Mouse (Mus musculus): ENCODE results near the gene Itprip.

Itprip gene

DNA sequence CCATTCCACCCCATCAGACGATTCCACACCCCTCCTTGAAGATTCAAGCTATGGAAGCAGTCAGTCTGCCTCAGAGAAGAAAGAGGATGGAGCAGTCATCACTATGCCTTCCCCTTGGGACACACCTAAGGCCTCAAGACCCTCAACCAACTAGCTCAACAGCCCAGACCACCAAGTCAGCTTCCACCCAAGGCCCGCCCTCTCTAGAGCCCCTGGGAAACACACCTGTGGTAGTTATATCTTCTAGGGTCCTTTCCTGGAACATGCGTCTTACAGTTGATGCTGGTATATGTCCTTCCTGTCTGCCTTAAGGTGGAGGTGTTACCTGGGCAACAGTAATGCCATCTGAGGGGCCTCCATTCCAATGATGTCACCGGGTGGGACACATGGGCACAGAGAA is 4.9 kb downstream of the Itprip start:
- no peak for DNase-seq (ENCODE audit: low spot score in 2 of 2)

DNA sequence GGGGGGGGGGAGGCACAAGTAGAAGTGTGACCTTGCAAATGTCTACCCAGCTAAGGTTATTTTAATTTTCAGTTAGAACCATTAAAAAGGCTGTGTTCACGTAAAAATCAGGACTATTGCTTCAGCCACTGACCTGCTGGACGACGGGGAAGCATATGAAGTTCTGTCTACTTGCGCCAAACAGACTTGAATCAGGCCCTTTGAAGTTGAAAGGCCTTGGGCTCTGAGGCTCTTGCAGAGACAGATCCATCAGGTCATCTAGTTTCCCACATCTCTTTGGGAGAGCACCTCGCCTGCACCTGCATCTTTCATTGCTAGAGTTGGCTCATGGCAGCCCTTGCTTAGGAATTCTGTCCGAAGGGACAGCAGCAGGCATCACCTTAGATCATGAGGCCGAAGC is 5.8 kb downstream of the Itprip start:
- no peak for DNase-seq (ENCODE audit: low spot score in 2 of 2)

DNA sequence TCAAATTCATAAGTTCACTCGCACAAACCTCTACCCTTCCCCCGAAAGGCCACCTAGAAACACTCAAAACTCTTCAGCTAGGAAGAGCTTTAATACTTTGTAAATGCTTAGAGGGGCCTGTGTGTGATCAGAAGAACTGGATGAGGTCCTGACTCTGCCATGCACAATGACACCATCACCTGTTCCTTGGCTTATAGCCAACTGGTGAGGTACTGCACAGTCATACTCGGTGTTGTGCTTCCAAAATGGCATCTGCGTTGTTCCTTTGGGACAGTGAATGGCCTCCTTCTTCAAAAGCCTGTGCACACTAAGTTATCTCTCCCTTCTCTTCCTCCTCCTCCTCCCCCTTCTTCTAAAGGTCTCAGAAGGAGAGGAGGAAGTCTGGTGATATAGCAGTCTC is 8.3 kb downstream of the Itprip start:
- DNase-seq (ENCODE audit: low spot score in 2 of 2): no peak

DNA sequence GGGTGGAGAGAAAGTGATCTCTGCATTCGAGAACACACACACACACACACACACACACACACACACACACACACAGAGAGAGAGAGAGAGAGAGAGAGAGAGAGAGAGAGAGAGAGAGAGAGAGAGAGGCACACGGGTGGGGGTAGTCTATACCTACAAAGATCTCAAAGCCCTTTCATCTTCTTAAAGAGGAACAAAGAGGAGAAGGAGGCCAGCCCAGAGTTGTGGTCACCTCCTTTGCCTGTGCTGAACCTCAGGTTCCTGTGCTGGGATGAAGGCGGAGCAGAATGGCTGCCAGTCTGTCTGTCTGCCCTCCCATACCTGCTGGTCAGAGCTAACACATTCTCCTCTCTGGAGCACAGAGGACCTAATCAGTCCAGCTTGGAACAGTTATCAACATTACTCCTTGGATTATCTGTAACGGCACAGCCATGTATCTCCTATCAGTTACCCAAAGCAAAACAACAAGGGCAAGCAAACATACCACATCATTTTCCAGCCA is 8.9 kb downstream of the Itprip start:
- no peak for DNase-seq (ENCODE audit: low spot score in 2 of 2)

DNA sequence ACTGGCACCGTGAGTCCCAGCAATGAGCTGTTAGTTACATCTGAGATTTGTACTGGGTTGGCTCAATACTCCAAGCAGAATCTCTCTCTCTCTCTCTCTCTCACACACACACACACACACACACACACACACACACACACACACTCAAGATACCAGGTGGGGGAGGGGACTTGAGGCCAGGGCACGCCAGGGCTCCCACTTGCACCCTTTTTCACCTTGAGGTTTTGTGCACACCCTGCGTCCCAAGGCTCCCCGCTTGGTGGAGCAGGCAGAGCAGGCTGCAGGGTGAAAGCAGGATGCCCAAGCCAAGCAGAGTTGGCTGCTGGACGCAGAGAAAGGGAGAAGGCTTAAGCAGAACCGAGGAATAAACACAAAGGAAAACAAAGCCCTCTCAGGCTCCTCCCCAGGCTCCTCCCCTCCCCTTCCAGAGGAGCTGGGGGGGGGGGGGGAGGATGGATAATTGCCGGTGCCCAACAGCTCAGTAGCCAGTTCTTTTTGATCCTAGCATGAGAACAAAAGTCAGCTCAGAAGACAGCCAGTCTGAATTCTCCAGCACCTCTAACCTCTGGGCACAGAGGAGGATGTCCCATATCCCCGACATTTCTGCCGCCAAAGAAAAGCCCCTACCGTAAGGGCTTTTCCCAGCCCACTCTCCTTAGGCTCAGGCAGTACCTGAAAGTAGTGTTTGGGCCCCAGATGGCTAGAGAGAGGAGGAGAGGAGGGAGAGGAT is 9.5 kb downstream of the Itprip start:
- no peak for DNase-seq (ENCODE audit: low spot score in 2 of 2)

DNA sequence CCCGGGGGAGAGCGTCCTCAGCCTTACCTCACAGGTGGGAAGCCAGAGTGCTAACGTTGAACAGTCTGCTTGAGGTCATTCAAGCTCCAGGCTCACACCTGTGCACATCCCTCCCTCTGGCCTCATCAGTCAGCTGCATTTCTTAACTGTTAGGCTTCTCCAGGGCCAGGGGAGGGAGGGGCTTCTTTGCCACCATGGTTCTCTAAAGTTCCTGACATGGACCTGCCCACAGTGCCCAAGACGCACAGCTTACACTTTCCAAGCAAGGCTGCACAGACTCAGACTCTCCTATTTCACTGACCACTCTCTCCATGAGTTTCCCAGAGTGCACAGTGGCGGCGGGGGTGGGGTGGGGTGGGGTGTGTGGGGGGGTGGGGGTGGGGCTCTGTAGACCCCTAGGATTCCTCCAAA is 10.1 kb downstream of the Itprip start:
- DNase-seq (ENCODE audit: low spot score in 2 of 2): no peak

DNA sequence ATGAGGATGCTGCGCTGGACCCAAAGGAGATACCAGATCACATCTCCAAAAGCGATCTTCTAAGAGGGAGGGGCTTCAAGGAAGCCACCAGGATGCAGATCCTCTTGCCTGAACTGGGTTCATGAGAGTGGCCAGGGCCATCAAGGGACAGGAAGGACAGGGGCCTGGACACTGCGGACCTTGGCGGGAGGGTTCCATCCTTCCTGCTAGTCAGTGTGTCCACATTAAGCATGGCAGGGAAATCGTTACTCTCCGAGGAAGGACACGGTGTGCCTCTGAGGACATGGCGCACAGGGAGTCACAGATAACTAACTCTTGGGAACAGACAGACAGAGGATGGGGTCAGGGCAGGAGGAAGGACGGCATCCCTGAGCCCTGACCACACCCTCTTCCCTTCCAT is 11.5 kb downstream of the Itprip start:
- no peak for DNase-seq (ENCODE audit: low spot score in 2 of 2)

DNA sequence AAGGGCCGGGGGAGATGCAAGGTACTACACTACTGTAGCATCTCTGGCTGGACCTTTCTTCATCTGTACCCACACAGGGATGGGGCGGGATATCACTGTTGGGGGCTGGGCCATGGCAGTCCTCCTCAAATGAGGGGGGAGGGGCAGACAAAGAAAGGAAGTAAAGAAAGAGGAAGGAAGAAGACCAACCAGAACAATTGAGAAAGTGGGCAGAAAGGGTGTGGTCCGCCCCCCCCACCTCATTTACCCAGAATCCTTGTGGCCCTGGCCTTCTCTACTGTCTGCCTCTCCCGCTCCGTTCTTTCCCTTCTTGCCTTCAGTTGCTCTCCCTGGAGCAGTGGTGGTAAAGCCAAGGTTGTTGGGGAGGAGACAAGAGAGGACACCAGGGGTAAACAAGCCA is 13.5 kb downstream of the Itprip start:
- DNase-seq (ENCODE audit: low spot score in 2 of 2): no peak

DNA sequence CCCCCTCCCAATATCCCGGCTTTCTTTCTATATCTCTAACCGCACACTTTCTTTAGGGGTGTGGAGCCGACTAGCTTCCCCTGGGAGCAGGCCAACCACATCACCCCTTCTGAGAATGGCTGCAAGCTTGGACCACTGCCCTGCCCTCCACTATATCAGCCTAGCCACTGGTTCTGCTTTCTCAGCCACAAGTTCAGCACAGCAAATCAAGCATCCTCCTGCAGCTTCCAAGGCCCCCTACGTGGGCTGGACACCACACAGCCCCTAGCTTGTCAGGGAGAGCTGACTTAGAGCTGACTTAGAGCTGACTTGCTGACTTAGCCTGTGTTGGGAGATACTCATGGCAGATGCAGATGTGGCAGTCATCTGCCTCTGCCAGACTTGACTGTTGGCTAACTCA is 14.0 kb downstream of the Itprip start:
- DNase-seq (ENCODE audit: low spot score in 2 of 2): no peak

DNA sequence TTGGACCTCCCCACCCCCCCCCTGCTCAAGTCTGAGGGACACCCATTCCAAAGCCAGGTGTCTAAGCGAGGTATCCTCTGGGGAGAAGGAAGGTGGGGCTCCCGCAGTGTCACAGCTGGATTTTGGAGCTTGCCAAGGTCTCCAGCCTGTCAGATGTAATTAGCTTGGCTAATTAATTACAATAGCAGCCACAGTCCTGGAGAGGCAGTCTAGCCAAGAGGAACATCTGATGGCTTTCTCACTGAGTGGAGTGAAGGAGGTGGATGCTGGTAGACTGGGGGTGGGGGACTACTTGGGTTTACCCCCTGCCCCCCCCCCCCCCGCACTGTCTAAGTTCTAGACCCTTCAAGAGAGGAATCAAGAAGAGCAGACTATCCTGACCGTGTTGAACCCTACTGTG is 15.4 kb downstream of the Itprip start:
- no peak for DNase-seq (ENCODE audit: low spot score in 2 of 2)

DNA sequence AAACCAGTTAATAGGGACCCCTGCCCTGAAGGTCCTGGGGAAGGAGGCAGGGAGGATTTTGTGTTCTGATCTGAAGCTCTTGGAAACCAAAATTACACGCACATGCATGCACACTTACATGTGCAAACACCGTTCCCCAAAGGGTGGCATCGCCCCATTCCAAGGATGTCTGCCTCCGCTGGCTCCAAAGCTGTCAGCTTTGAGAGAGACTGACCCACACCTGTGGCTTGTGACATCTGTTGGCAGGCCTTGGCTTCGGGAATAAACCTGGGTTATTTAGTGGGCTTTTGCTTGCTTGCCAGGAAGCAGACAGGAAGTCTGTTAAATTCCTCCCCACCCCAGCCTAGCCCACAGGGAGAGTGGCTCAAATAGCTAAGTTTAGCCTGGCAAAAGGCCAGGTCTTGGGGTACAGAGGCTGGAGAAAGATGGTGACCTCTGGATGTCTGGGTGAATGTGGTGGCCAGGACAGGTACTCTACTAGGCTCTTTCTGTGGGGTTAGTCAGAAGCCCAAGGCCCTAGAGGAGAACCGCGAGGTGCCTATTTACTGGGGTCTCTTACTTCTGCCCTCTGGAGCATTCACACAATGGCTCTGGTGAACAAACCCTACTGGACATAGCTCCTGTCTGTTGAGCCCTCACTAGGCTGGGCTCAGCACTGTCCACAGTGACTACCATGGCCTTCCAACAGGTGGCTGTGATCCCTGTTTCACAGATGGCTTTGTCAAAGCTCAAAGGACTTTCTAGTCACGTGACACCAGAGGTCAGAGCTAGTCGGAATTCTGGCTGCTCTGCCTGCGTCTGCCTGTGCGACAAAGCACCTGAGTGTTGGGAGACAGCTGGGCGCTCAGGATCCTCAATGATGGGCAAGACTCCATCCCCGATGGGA is 16.5 kb downstream of the Itprip start:
- DNase-seq (ENCODE audit: low spot score in 2 of 2): no peak

DNA sequence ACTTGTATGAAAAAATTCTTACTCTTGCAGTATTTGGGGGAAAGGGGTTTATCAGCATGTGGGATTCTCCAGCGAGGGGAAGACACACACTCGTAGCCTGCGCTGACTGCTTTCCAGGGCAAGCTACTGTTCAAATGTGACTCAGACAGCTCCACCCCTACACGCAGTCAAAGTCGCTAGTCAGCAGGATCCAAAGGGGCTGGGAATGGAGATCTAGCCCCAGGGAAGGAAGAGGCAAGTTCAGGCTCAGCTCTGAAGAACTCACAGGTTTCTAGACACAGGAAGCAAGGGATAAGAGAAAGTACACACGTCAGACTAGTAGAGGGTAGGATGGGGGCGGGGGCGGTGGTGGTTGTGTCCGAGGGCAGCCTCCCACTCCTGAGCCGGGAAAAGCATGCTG is 18.5 kb downstream of the Itprip start:
- DNase-seq (ENCODE audit: low spot score in 2 of 2): no peak

DNA sequence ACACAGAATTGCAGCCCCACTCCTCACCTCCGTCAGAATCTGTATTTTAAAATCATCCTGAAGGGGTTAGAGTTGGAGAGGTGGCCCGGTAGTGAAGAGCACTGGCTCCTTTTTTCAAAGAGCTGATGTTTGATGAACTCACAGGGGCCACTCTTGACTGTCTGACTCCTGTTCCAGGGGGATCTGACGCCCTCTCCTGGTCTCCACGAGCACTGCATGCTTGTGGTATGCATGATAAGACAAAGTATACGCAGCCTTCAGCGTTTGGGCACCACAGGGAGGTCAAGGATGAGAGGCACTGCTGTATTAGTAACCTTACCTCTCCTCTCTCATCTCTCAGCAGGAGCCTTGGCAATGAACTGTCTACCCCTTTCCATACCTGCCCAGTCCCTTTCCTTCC is 19.1 kb downstream of the Itprip start:
- no peak for DNase-seq (ENCODE audit: low spot score in 2 of 2)

DNA sequence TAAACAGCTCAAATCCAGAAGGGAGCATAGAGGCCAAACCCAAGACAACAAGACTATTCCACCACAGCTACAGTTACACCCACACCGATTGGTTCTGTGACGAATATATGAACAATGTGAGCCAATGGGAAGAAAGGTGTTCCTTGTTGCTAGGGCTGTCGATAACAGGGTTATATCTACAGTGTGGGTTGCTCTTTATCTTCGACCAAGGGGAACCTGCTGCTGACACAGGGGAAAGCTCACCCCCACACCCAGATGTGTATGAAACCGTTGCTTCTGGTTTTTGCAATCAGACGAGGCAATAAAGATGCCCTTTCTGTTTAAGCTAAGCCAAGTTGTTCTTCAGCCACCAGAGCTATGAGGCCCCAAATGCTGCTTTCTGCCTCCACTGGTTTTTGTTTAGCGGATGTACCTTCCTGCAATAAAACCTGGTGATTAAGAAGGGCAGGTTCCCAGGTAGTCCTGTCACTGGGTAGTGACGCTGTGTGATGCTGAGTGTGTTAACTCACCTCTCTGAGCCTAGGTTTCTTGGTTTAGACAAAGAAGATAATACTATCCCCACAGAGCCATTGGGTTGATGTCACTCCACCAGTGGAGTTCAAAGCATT is 20.5 kb downstream of the Itprip start:
- DNase-seq (ENCODE audit: low spot score in 2 of 2): no peak

DNA sequence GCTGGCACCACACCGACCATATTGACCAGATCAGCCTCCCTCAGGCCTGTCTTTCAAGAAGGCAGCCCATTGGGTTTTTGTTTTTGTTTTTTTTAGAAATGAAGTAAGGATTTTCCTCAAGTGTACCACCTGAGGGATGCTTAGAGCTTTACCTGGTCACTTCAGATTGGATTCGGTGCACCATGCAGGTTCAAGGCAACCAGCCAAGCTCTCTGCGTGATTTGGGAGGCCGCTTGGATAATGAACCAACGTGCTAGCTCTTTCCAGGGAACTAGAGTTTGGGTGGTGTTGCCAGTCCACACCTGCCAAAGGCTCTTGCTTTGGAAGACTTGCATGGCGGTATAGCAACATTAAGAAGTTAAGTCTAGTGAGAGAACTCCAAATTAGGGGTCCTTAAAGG is 26.0 kb downstream of the Itprip start:
- DNase-seq (ENCODE audit: low spot score in 2 of 2): no peak

DNA sequence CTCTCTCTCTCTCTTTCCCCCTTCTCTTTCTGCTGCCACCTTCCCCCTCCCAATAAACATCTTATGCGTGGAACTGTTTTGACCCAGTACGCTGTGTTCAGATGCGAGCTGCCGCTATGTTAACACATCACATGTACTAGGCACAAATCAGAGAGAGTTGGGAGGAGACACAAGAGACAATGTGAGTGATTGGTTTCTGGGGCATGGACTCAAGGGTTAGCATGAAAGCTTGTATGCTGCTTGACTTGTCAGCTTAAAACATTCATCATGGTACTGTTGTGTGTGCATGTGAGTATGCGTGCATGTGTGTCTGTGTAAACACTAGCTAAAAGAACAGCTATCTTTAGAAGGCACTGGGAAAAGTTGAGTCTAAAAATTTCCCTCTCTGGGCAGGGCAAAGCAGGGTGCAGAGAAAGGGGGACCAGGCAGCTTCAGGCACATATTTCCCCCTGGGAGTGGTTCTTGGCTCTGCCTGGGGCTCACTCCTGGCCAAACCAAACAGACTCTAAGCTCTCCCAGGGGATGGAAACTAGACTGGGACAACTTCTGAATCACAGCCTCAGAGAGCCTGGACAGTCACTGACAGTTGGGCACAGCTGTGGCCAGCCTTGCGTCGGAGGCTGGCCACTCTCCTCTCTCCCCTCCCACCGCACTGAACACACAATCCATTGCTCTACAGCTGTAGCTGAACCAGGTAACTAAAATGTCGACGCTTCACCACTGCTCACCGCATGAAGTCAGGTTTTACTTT is 27.4 kb downstream of the Itprip start:
- no peak for DNase-seq (ENCODE audit: low spot score in 2 of 2)

DNA sequence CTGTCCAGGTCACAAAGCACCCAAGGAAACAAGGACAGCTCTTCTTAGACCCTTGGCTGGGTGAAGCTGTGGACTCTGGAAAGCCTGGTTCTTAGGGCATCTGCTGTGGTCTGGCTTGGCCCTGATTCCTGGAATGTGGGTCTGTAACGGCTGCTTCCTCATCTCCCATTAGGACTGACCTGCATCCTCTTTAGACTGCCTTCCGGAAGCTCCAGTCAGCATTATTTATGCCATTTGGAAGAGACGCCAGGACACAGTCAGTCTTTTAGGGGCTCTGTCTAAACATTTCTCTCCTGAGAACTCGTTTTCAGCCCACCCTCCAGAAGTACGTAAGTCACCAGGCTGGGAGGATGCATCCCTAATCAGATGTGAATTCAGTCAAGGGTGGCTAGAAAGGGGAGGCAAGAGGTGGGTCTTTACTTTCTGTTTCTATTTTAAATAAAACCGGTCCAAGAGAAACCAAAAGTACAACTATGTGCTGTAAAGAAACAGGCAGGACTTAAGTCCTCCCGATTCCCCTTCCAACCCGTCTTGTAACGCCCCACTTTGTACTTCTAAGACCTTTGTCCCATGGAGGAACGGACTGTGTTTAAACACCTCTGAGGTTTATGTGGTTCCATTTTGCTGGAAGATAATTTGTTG is 28.5 kb downstream of the Itprip start:
- DNase-seq (ENCODE audit: low spot score in 2 of 2): no peak

DNA sequence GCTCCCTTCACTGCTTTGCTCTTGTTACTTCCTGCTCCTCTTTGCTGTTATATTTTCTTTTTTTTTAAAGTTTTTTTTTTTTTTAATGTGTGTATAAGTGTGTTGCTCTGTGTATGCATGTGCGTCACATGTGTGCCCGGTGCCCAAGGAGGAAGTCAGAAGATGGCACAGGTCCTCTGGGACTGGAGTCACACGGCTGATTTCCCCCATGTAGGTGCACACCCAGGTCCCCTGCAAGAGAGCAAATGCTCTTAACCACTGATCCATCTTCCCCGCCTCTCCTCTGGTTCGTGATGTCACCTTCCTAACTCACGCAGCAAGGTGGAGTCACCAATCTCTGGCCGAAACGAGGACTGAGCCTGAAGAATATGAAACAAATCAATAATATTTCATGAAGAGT is 31.1 kb downstream of the Itprip start:
- DNase-seq (ENCODE audit: low spot score in 2 of 2): no peak

DNA sequence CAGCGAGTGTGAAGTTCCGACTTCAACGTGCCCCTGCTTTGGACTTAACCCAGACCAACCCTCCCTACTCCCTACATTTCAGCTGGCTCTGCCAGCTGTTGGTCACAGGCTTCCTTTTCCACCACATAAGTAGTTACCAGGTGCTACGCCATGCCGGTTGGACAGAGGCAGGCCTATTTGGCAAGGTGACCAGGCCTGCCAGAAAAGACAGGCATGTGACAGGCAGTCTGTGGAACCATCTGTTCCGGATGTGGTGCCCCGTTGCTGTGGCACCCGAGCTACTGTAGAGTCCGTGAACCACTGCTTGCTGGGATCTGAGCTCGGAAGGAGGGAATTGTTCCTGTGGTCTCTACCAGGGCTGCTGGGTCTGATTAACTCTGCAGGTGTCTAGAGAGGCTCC is 31.7 kb downstream of the Itprip start:
- DNase-seq (ENCODE audit: low spot score in 2 of 2): no peak

DNA sequence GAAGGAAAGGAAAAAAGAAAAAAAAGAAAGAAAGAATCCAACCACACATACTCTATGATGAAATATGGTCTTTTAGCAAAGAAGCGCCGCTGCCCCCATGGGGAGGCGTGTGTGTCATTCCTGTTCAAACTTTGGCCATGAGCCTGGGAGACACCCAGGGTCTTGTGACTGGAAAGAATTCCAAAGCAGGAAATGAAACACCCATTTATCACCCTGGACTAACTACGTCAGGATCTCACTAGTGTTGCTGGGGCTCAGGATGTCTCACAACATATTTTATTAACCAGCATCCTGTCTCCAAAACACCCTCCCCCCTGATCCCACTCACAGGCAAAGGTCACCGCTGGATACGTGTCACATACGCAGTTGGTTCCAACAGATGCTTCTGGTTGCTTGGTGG is 32.5 kb downstream of the Itprip start:
- no peak for DNase-seq (ENCODE audit: low spot score in 2 of 2)

DNA sequence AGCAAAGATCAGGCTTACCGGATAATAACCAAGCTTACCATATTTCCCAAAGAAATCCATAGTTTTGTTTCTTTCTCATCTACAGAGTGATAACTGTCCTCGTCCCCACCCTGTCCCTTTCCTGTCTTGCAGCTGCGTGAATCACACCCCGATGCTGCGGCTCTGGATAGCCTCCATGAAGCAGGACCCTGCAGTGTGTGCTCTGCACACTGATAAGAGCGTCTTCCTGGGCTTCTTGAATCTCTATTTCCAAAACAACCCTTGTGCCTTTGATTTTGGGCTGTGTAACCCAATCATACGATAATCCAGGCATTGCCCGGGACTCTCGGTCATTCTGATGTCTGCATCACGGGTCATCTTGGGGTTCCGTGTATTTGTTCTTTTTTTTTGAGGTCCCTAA is 33.2 kb downstream of the Itprip start:
- no peak for DNase-seq (ENCODE audit: low spot score in 2 of 2)

Data from urinary bladder, postnatal 4 days (tissue).